Mouse (Mus musculus) kidney, adult 9 months (tissue): Measurements from ENCODE around the gene Tgfbrap1.
"Not testable (repeated sequence)": the region's sequence is repeated elsewhere in the genome, so short reads cannot be mapped to it uniquely, and the experiment has no call there.

Experiments used
- DNase-seq: peaks from one replicate; pipeline ENCODE4 v3.0.0; 2022

Tgfbrap1 gene

GRCm38 (mm10) chr1:43098031-43098984 is at the start of gene Tgfbrap1, which contains the start of gene AI597479:
Gene Tgfbrap1, minus strand, starts transcription at chr1:43098637.
Gene AI597479, plus strand, starts transcription at chr1:43098710.
- peak; percentile 91 for DNase-seq

GRCm38 (mm10) chr1:43147474-43147873 is 49.0 kb upstream of the Tgfbrap1 start:
- no peak for DNase-seq

GRCm38 (mm10) chr1:43145388-43145787 is 47.0 kb upstream of the Tgfbrap1 start:
- no peak for DNase-seq

GRCm38 (mm10) chr1:43144338-43144906 is 46.0 kb upstream of the Tgfbrap1 start:
- DNase-seq: no peak

GRCm38 (mm10) chr1:43143791-43144190 is 45.4 kb upstream of the Tgfbrap1 start:
- DNase-seq: no peak

GRCm38 (mm10) chr1:43143284-43143683 is 44.8 kb upstream of the Tgfbrap1 start:
- peak; percentile 38 for DNase-seq

GRCm38 (mm10) chr1:43142849-43143248 is 44.4 kb upstream of the Tgfbrap1 start:
- no peak for DNase-seq

GRCm38 (mm10) chr1:43141555-43141961 is 43.1 kb upstream of the Tgfbrap1 start:
- no peak for DNase-seq

GRCm38 (mm10) chr1:43139587-43140266 is 41.3 kb upstream of the Tgfbrap1 start:
- DNase-seq: peak; percentile 94

GRCm38 (mm10) chr1:43138268-43138812 is 39.9 kb upstream of the Tgfbrap1 start:
- no peak for DNase-seq

- no peak for DNase-seq
Measured at GRCm38 (mm10) chr1:43137334-43137733, 38.9 kb upstream of the Tgfbrap1 start.

- not testable (repeated sequence) for DNase-seq
Measured at GRCm38 (mm10) chr1:43136488-43137029, 38.1 kb upstream of the Tgfbrap1 start.

GRCm38 (mm10) chr1:43131591-43131990 is 33.2 kb upstream of the Tgfbrap1 start:
- no peak for DNase-seq

GRCm38 (mm10) chr1:43130219-43130981 is 32.0 kb upstream of the Tgfbrap1 start:
- no peak for DNase-seq

GRCm38 (mm10) chr1:43127820-43128610 is 29.6 kb upstream of the Tgfbrap1 start:
- no peak for DNase-seq

GRCm38 (mm10) chr1:43127196-43127595 is 28.8 kb upstream of the Tgfbrap1 start:
- no peak for DNase-seq

- DNase-seq: no peak
Measured at GRCm38 (mm10) chr1:43124726-43125125, 26.3 kb upstream of the Tgfbrap1 start.

- DNase-seq: no peak
Measured at GRCm38 (mm10) chr1:43122616-43123015, 24.2 kb upstream of the Tgfbrap1 start.

- no peak for DNase-seq
Measured at GRCm38 (mm10) chr1:43120950-43121349, 22.5 kb upstream of the Tgfbrap1 start.

- peak; percentile 92 for DNase-seq
Measured at GRCm38 (mm10) chr1:43117435-43117834, 19.0 kb upstream of the Tgfbrap1 start.

- DNase-seq: peak; percentile 81
Measured at GRCm38 (mm10) chr1:43112882-43113281, 14.4 kb upstream of the Tgfbrap1 start.
